Mouse (Mus musculus): ENCODE measurements around the gene Rnf8. TPM values are rescaled to one million over a fixed set of nuclear protein-coding genes. Genes with fewer than 3 reads are reported as not detected.
"Not testable (repeated sequence)": the region's sequence is repeated elsewhere in the genome, so short reads cannot be mapped to it uniquely, and the experiment has no call there.

The Rnf8 gene
- 10 to 100 TPM; 18.6 to 21.9 TPM for total RNA-seq (2021)
- long read RNA-seq, experiment 1, full-length matches to known transcripts, result 31 of 33 reads
- long read RNA-seq, experiment 1, partial matches to known transcripts, result 0 of 33 reads
- long read RNA-seq, experiment 1, other reads (novel, unspliced or antisense), result 2 of 33 reads
- long read RNA-seq, experiment 2, full-length matches to known transcripts, result 18 of 19 reads
- long read RNA-seq, experiment 2, partial matches to known transcripts, result 1 of 19 reads
- long read RNA-seq, experiment 2, other reads (novel, unspliced or antisense), result 0 of 19 reads

- DNase-seq, result peak; percentile 95
Observed at GRCm38 (mm10) chr17:29614115-29615023, at the start of gene Rnf8, which contains the start of gene Gm28043. TSS of gene Rnf8 (plus strand) at chr17:29614790. TSS of gene Gm28043 (plus strand) at chr17:29614876.

GRCm38 (mm10) chr17:29565521-29565920 is 49.1 kb upstream of the Rnf8 start:
- DNase-seq, result no peak

- DNase-seq, result no peak
Observed at GRCm38 (mm10) chr17:29568435-29568834, 46.2 kb upstream of the Rnf8 start.

GRCm38 (mm10) chr17:29569831-29570230 is 44.8 kb upstream of the Rnf8 start:
- DNase-seq, result no peak

- no peak for DNase-seq
Observed at GRCm38 (mm10) chr17:29579579-29580126, 34.9 kb upstream of the Rnf8 start.

- DNase-seq, result no peak
Observed at GRCm38 (mm10) chr17:29583569-29583968, 31.0 kb upstream of the Rnf8 start.

GRCm38 (mm10) chr17:29584306-29584705 is 30.3 kb upstream of the Rnf8 start:
- DNase-seq, result no peak

GRCm38 (mm10) chr17:29584737-29585136 is 29.9 kb upstream of the Rnf8 start:
- no peak for DNase-seq

- DNase-seq, result no peak
Observed at GRCm38 (mm10) chr17:29585446-29585845, 29.1 kb upstream of the Rnf8 start.

- no peak for DNase-seq
Observed at GRCm38 (mm10) chr17:29586921-29587320, 27.7 kb upstream of the Rnf8 start.

- no peak for DNase-seq
Observed at GRCm38 (mm10) chr17:29589221-29589898, 25.2 kb upstream of the Rnf8 start.

GRCm38 (mm10) chr17:29595891-29596770 is 18.5 kb upstream of the Rnf8 start:
- peak; percentile 8 to 20 for DNase-seq

- DNase-seq, result no peak
Observed at GRCm38 (mm10) chr17:29596771-29597132, 17.8 kb upstream of the Rnf8 start.

- DNase-seq, result no peak
Observed at GRCm38 (mm10) chr17:29599051-29599450, 15.5 kb upstream of the Rnf8 start.

- DNase-seq, result no peak
Observed at GRCm38 (mm10) chr17:29599537-29599936, 15.1 kb upstream of the Rnf8 start.

- peak; percentile 17 to 49 for DNase-seq
Observed at GRCm38 (mm10) chr17:29601391-29601790, 13.2 kb upstream of the Rnf8 start.

- peak; percentile 62 to 91 for DNase-seq
Observed at GRCm38 (mm10) chr17:29603283-29603682, 11.3 kb upstream of the Rnf8 start.

- not testable (repeated sequence) for DNase-seq
Observed at GRCm38 (mm10) chr17:29613453-29613852, 1.1 kb upstream of the Rnf8 start.

GRCm38 (mm10) chr17:29615024-29615551 is 498 bp downstream of the Rnf8 start:
- DNase-seq, result peak in 1 of 2 experiments; percentile 50

GRCm38 (mm10) chr17:29615616-29616015 is 1.0 kb downstream of the Rnf8 start:
- no peak for DNase-seq

GRCm38 (mm10) chr17:29619231-29619630 is 4.6 kb downstream of the Rnf8 start:
- DNase-seq, result no peak

All from heart, adult 18-20 months (tissue).